Mouse (Mus musculus) myocyte (in vitro differentiated cells): ENCODE data around the gene Trak1. TPM values are rescaled to one million over a fixed set of nuclear protein-coding genes. Genes with fewer than 3 reads are reported as not detected.

Experiments
- H3K27me3 ChIP-seq: one replicate; pipeline ENCODE4 v1.6.1; 2011; ENCODE audit not compliant: control insufficient read depth, insufficient read depth, insufficient read length
- H3K36me3 ChIP-seq: one replicate; pipeline ENCODE4 v1.6.1; 2011; ENCODE audit not compliant: control insufficient read depth, insufficient read depth
- H3K4me2 ChIP-seq: one replicate; pipeline ENCODE4 v1.6.1; 2011; ENCODE audit warnings: low read depth, control low read depth
- H3K4me3 ChIP-seq: one replicate; pipeline ENCODE4 v1.5.1; 2011; ENCODE audit warnings: mild to moderate bottlenecking, control low read depth, moderate library complexity
- H3K79me2 ChIP-seq: one replicate; pipeline ENCODE4 v1.6.1; 2011; ENCODE audit not compliant: control insufficient read depth, insufficient read depth
- H3ac ChIP-seq: one replicate; pipeline ENCODE4 v1.6.1; 2011; ENCODE audit not compliant: control insufficient read depth, insufficient read length
- CEBPB ChIP-seq: IDR thresholded peaks from 2 replicates; pipeline ENCODE4 v1.6.1; 2011; ENCODE audit warnings: mild to moderate bottlenecking, moderate library complexity; ENCODE audit not compliant: poor library complexity, insufficient read depth, severe bottlenecking
- E2F4 ChIP-seq: IDR thresholded peaks from one replicate; pipeline ENCODE4 v1.6.1; 2011; ENCODE audit warnings: mild to moderate bottlenecking, control low read depth, moderate library complexity; ENCODE audit not compliant: insufficient read depth
- MAX ChIP-seq: IDR thresholded peaks from one replicate; pipeline ENCODE4 v1.6.1; 2011; ENCODE audit warnings: low read depth, mild to moderate bottlenecking, control low read depth
- MYOD1 ChIP-seq, 3 experiments: IDR thresholded peaks; one replicate each; pipeline ENCODE4 v1.6.1; 2011; ENCODE audit warnings: control low read depth in 2 of 3, low read depth in 2 of 3, mild to moderate bottlenecking in 2 of 3, moderate library complexity in 1 of 3; ENCODE audit not compliant: insufficient read length in 2 of 3, control insufficient read depth in 1 of 3
- MYOG ChIP-seq, 3 experiments: IDR thresholded peaks; one replicate each; pipeline ENCODE4 v1.6.1; 2011; ENCODE audit warnings: control low read depth in 2 of 3, low read depth in 2 of 3, mild to moderate bottlenecking in 2 of 3; ENCODE audit not compliant: insufficient read length in 2 of 3, control insufficient read depth in 1 of 3, insufficient read depth in 1 of 3
- POLR2A ChIP-seq: IDR thresholded peaks from one replicate; pipeline ENCODE4 v1.6.1; 2011; ENCODE audit warnings: low read depth, mild to moderate bottlenecking, control low read depth, moderate library complexity; ENCODE audit not compliant: insufficient read length
- POLR2AphosphoS2 ChIP-seq: IDR thresholded peaks from one replicate; pipeline ENCODE4 v1.6.1; 2011; ENCODE audit warnings: low read depth, control low read depth; ENCODE audit not compliant: insufficient read length
- REST ChIP-seq: IDR thresholded peaks from one replicate; pipeline ENCODE4 v1.6.1; 2011; ENCODE audit warnings: mild to moderate bottlenecking, control low read depth, moderate library complexity; ENCODE audit not compliant: insufficient read depth, insufficient read length
- SRF ChIP-seq: IDR thresholded peaks from one replicate; pipeline ENCODE4 v1.6.1; 2011; ENCODE audit warnings: low read depth; ENCODE audit not compliant: control insufficient read depth, insufficient read length
- TCF12 ChIP-seq: IDR thresholded peaks from one replicate; pipeline ENCODE4 v1.6.1; 2011; ENCODE audit warnings: mild to moderate bottlenecking, control low read depth; ENCODE audit not compliant: poor library complexity, insufficient read depth, severe bottlenecking
- TCF3 ChIP-seq: IDR thresholded peaks from one replicate; pipeline ENCODE4 v1.6.1; 2011; ENCODE audit warnings: low read depth, control low read depth; ENCODE audit not compliant: insufficient read length
- USF1 ChIP-seq: IDR thresholded peaks from one replicate; pipeline ENCODE4 v1.6.1; 2011; ENCODE audit warnings: low read depth, mild to moderate bottlenecking, control low read depth, moderate library complexity
- polyA plus RNA-seq: library from polyadenylated mRNA; unstranded; fragments of >200 nt; fragmentation: generic; extraction: Trizol; gene quantifications from one replicate; pipeline ENCODE4 v1.2.1, GENCODE M21; 2012; ENCODE audit warnings: missing spikeins

The Trak1 gene
- polyA plus RNA-seq, 1 experiment, result 60.8 TPM

DNA sequence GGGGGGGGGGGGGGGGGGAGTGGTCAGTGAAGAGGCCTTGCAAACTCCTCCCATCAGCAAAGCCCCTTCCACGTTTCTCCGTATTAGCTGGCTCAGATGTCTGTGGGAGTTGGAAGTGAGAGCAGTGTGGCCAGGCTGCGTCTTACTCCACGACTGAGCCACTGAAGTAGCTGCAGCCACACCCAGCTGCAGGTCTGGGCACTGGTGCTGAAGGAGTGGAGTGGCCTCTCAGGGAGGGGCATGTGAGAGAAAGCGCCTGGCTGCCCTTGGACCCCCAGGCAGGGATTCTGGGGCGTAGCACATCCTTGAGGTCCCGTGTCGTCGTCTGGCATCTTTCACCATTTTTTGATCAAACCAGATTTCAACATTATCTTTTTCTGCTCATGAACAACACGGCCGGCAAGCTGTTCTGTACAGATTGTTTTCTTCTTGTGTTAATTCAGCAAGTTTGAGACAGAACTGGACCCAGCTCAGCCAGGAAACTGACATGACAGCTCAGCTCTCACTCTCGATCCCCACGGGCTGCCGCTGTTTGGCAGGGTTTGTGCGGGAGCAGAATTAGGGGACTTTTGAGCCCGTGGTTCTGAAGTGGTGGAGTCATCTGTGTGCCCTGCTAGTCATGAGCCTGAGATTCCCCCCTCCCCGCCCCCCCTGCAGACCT lies 100.9 kb downstream of the Trak1 start:
- Histone ChIP-seq H3K79me2 (peaks cover 23% of the 10 kb centered on the region), H3K4me2 (no peak overlapping the region), H3K27me3 (no peaks in the 10 kb centered on the region), H3ac (no peak overlapping the region), H3K36me3 (peaks cover 14% of the 10 kb centered on the region), H3K4me3 (no peak overlapping the region)
- TF ChIP-seq SRF (no peak), CEBPB (no peak), TCF12 (no peak), TCF3 (no peak), MAX (no peak), MYOD1 (IDR thresholded peaks at IDR 0.05; ENCODE audit: control insufficient read depth in 1 of 3, insufficient read length in 2 of 3, low read depth in 2 of 3) (no peak), POLR2AphosphoS2 (no peak), USF1 (no peak), E2F4 (no peak), POLR2A (no peak), REST (no peak), MYOG (IDR thresholded peaks at IDR 0.05; ENCODE audit: control insufficient read depth in 1 of 3, insufficient read depth in 1 of 3, insufficient read length in 2 of 3, low read depth in 2 of 3) (no peak)

DNA sequence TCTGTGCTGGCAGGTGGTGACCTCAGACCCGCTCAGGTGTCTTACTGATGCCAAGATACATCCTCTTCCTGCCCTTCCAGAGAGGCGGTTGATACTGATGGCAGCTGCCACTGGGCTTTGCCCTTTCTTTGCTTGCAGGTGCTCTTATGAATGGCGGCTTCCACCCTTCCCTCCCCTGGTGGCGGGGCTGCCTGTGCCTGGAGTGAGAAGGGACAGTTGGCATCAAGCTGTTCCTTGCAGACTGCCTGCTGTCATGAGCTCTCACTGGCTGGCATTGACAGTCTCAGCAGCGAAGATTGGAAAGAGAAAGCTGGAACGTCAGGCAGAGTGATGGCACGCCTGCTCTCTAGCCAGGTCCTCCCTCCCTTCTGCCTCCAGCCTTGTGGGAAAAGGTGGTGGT lies 101.5 kb downstream of the Trak1 start:
- H3K4me2 ChIP-seq, result no peak overlapping the region
- peaks cover 26% of the 10 kb centered on the region for H3K79me2 ChIP-seq
- peaks cover 13% of the 10 kb centered on the region for H3K36me3 ChIP-seq
- TF ChIP-seq MAX (no peak), MYOG (IDR thresholded peaks at IDR 0.05; ENCODE audit: control insufficient read depth in 1 of 3, insufficient read depth in 1 of 3, insufficient read length in 2 of 3, low read depth in 2 of 3) (no peak), REST (no peak), SRF (no peak), E2F4 (no peak), TCF3 (no peak), USF1 (no peak), POLR2AphosphoS2 (no peak), MYOD1 (IDR thresholded peaks at IDR 0.05; ENCODE audit: control insufficient read depth in 1 of 3, insufficient read length in 2 of 3, low read depth in 2 of 3) (no peak), TCF12 (no peak), POLR2A (no peak), CEBPB (no peak)
- no peaks in the 10 kb centered on the region for H3K27me3 ChIP-seq
- H3ac ChIP-seq, result no peak overlapping the region
- no peak overlapping the region for H3K4me3 ChIP-seq

DNA sequence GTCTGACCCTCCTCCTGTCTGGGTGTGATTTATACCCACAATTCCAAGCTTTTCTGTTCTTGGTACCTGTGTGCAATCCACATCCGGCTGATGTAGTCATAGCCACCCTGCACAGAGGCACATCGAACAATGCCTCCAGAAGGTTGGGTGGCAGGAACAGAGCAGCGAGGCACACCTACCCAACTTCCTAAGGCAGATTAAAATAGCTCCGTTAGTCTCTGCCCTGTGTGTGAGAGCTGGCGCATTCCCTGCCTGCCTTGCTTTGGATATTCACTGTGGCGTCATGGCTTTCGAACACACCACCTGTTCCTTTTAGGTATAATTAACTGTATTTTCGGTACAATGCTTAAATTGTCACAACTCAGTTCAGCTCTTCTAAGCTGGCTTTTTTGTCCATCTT lies 103.3 kb downstream of the Trak1 start:
- Histone ChIP-seq H3ac (no peak overlapping the region), H3K4me3 (no peak overlapping the region), H3K79me2 (peaks cover 42% of the 10 kb centered on the region), H3K27me3 (no peaks in the 10 kb centered on the region), H3K4me2 (no peak overlapping the region), H3K36me3 (peaks cover 10% of the 10 kb centered on the region)
- TF ChIP-seq SRF, result no peak
- TF ChIP-seq POLR2AphosphoS2, result no peak

DNA sequence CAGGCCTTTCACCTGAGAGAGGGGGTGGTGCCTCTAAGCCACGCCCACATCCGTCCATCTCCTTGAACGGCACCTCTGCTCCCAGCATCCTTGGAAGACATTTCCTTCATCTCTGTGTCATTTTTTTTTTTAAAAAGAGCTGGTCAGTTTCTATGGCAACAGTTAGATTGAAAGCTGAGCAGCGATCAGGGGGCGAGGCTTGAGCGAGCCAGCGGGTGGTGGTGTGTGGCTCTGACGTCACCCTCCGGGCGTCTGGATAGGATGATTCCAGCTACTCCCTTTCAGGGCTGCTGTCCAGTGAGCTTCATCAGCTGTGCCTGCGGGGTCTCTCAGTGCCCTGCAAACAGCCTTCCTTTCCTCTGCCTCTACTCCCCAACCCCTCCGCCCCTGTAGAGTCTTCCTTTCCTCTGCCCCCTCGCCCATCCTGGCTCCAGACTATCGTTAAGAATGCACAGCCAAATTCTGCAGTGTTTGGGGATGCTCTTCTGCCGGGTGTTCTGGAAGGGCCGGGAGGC lies 105.9 kb downstream of the Trak1 start:
- peak overlapping the region; percentile 6 for H3K4me2 ChIP-seq
- TF ChIP-seq REST (no peak), MAX (no peak), MYOG (IDR thresholded peaks at IDR 0.05; ENCODE audit: control insufficient read depth in 1 of 3, insufficient read depth in 1 of 3, insufficient read length in 2 of 3, low read depth in 2 of 3) (no peak), TCF12 (no peak), CEBPB (no peak), POLR2AphosphoS2 (no peak), E2F4 (no peak), POLR2A (no peak), USF1 (no peak), SRF (no peak), TCF3 (no peak), MYOD1 (IDR thresholded peaks at IDR 0.05; ENCODE audit: control insufficient read depth in 1 of 3, insufficient read length in 2 of 3, low read depth in 2 of 3) (no peak)
- no peaks in the 10 kb centered on the region for H3K27me3 ChIP-seq
- H3K36me3 ChIP-seq, result peaks cover 6% of the 10 kb centered on the region
- no peak overlapping the region for H3ac ChIP-seq
- H3K79me2 ChIP-seq, result peaks cover 33% of the 10 kb centered on the region
- H3K4me3 ChIP-seq, result no peak overlapping the region

DNA sequence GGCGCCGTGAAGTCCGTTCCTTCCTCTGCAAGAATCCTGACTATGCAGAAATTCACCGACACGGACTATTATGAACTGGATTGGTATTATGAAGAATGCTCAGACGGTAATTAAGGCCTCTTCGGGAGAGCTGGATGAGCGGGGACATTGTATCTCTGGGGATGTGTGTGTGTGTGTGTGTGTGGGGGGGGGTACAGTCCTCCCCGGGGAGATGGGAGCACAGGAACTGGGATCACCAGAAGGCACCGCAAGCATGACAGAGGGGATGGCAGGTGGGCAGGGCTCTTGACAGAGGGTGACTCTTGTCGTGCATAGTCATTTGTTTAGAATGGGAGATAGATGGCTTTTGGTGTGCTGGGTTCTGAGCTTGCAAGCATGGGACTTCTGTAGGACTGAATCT lies 106.4 kb downstream of the Trak1 start:
- no peaks in the 10 kb centered on the region for H3K27me3 ChIP-seq
- no peak overlapping the region for H3K4me2 ChIP-seq
- H3K36me3 ChIP-seq, result peaks cover 6% of the 10 kb centered on the region
- no peak for TF ChIP-seq E2F4
- no peak overlapping the region for H3K4me3 ChIP-seq
- peaks cover 33% of the 10 kb centered on the region for H3K79me2 ChIP-seq
- H3ac ChIP-seq, result no peak overlapping the region
